Mouse (Mus musculus): ENCODE measurements around the gene Eif6.

Eif6 gene

DNA sequence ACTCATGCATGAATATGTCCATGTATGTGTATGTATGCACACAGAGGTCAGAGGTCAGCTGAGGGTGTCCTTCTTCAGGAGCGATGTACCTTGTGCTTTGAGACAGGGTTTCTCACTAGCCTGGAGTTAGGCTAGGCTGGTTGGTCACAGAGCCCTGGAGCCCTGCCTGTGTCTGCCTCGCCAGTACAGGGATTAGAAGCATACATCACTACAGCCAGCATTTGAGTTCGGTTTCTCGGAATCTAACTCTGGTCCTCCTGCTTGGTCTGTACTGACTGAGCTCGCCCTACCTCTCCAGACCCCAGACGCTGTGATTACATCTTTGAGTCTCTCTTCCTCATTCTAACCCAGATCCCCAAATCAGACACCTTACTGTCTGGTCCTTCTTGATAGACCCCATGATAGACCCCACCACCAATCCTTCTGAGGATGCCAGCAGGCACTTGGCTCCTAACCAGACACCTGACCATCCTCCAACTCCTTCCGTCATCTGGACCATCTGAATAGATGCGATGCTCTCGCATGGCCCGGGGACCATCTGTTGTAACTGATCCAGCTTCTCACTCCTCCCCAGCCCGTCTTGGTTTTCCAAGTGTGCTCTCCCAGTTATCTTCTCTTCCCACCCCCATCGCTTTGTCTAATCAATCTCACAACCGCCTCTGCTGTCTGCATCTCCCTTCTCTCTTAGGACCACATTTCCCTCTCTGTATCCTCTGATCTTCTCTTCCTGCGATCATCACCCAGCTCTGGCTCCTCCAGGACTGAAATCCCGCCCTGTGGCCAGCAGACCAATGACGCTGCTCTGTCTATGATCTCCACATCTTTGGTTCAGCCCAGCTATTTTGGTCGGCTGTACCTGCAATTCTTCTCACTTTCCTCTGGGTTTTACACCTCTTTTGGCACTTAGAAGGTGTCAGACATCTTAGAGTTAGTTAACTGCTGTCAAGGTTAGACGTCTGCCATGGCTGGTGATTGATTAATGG, 38.5 kb downstream of the Eif6 start:
- DNase-seq (ENCODE audit: low spot score in 2 of 2) = no peak

DNA sequence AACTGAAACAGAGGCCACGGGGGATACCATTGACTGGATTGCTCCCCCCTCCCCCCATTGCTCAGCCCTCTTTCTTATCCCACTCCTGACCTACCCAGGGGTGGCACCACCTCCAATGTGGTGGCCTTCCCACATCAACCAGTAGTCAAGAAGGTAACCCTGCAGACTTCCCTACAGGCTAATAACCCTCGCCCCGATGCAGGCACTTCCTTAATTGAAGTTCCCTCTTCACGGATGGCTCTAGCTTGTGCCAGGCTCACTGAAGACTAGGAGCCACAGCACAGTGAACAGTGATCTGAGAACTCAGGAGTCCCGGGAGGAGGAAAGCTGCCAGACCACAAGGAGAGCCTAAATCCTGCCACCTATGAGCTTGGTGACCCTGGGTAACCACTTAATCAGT, 39.8 kb downstream of the Eif6 start:
- no peak for DNase-seq (ENCODE audit: low spot score in 2 of 2)

DNA sequence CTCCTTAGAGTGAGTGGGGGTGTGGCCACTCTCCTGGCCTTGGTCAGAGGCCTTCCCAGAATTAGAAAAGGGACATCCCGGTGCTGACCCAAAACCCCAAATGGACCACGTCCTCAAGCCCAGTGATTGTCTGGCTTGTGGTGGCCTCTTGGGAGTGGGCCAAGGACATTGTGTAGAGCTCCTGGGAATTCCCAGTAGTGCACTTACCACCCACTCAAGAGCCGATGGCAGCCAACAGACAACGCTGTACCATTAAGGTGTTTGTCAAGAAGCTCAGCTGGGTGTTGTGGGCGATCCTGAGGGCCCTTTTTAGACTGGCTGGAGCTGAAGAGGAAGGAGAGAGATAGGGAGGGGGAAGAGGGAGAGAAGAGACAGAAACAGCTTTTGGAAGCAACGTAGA, 42.2 kb downstream of the Eif6 start:
- DNase-seq (ENCODE audit: low spot score in 2 of 2) = no peak

GRCm38 (mm10) chr2:155779506-155779905, 47.2 kb downstream of the Eif6 start:
- DNase-seq (ENCODE audit: low spot score in 2 of 2) = no peak

DNA sequence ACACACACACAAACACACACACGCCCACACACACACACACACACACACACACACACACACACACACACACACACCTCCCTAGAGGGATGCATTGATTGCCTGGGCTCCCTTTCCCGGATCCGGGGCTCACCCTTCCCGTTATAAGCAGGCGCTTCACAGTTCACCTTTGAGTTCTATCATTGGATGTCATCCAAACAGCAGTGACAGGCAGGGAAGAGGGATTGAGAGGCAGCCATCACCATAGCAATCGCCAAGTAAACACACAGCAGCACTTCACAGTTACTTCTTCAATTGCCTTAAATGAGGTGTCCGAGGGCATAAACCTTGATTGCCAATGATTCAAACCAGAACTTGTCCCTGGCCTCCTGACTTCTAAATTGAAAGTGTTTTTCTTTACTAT, 47.7 kb downstream of the Eif6 start:
- DNase-seq (ENCODE audit: low spot score in 2 of 2) = no peak

- DNase-seq (ENCODE audit: low spot score in 2 of 2) = no peak
These were observed 48.7 kb downstream of the Eif6 start for GRCm38 (mm10) chr2:155778004-155778403.

GRCm38 (mm10) chr2:155777688-155777985, 49.1 kb downstream of the Eif6 start:
- no peak for DNase-seq (ENCODE audit: low spot score in 2 of 2)

- no peak for DNase-seq (ENCODE audit: low spot score in 2 of 2)
These were observed 49.7 kb downstream of the Eif6 start for GRCm38 (mm10) chr2:155776824-155777687.

GRCm38 (mm10) chr2:155775685-155776263, 51.0 kb downstream of the Eif6 start:
- DNase-seq (ENCODE audit: low spot score in 2 of 2) = peak in 1 of 2 experiments; percentile 31

- DNase-seq (ENCODE audit: low spot score in 2 of 2) = no peak
These were observed 51.6 kb downstream of the Eif6 start, which contains the start of gene Mmp24 for GRCm38 (mm10) chr2:155774927-155775684. Gene Mmp24, plus strand, starts transcription at chr2:155775342.

DNA sequence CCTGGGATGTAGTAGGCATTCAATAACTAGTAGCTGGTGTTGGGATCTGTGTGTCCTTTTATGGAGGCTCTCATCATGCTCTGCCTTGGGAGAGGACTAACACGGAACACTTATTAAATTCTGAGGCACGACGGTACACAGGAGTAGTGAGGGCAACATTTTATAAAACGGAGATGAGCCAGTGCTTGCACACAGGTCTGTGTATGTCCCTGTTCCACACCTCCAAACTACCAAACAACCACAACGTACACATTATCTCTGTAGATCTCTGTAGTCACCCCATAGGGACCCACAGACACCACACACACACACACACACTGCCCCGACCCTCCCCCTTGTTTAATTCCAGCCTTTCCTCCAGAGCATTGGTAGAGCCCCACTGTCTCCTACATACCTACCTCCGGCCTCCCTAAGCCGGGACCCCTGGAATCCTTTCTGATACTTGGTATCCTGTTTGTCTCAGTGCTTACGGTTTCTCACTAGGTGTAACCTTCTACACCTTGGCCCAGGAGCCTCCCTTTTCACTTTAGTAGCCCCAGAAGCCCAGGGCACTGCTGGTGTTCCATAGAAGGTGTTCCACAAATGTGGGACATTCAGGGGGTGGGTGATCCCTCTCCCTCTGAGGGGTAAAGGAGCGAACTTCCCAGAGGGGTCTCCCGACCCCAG, 52.3 kb downstream of the Eif6 start:
- no peak for DNase-seq (ENCODE audit: low spot score in 2 of 2)

DNA sequence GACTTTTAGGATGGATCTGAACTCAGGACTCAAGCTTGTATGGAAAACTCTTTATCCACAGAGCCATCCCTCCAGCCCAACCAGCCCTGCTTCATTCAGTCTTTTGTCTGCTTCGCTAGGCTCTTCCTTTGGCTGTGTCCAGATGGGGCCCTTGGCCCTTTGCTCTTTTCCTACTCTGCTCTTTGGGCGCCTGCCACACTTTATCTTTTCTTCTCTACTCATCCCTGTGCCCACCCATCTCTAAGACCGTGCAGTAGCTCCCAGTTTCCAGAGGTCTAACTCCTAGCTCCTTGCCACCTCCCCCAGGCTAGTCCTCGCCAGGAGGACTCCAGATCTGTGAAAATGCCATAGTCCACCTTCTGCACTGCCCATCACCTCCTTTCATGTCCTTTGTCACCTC, 53.1 kb downstream of the Eif6 start:
- DNase-seq (ENCODE audit: low spot score in 2 of 2) = no peak
